Mouse (Mus musculus) lung, postnatal 0 days (tissue): ENCODE results near the gene Itpr2. TPM values are rescaled to one million over a fixed set of nuclear protein-coding genes. Genes with fewer than 3 reads are reported as not detected.

Experiments
- ATAC-seq: fragments of 200-750 bp; cut with Nextera tagmentation; 2 replicates; pipeline ENCODE4 v1.8.0; 2017; ENCODE audit warnings: moderate library complexity
- DNase-seq: peaks from one replicate; pipeline ENCODE4 v3.0.0-alpha.2; 2016; ENCODE audit warnings: low spot score
- H3K27ac ChIP-seq: fragments of 300-500 bp; sonication (generic); 2 replicates; pipeline ENCODE4 v1.5.1; 2014; ENCODE audit warnings: antibody characterized with exemption, mild to moderate bottlenecking, low read length, mixed read lengths
- H3K27me3 ChIP-seq: fragments of 300-500 bp; sonication (generic); replicated peaks from 2 replicates; pipeline ENCODE4 v1.6.1; 2014; ENCODE audit warnings: low read length, mixed read lengths; ENCODE audit not compliant: insufficient read depth
- H3K36me3 ChIP-seq: fragments of 300-500 bp; sonication (generic); 2 replicates; pipeline ENCODE4 v1.6.1; 2014; ENCODE audit warnings: low read length, mixed read lengths; ENCODE audit not compliant: insufficient read depth
- H3K4me1 ChIP-seq: fragments of 300-500 bp; sonication (generic); 2 replicates; pipeline ENCODE4 v1.6.1; 2014; ENCODE audit warnings: antibody characterized with exemption, low read depth, low read length, mixed read lengths; ENCODE audit not compliant: insufficient read depth
- H3K4me2 ChIP-seq: fragments of 300-500 bp; sonication (generic); replicated peaks from 2 replicates; pipeline ENCODE4 v1.6.1; 2014; ENCODE audit warnings: low read depth, mild to moderate bottlenecking, low read length, moderate library complexity, mixed read lengths
- H3K4me3 ChIP-seq: fragments of 300-500 bp; sonication (generic); 2 replicates; pipeline ENCODE4 v1.5.1; 2014; ENCODE audit warnings: low read depth, low read length
- H3K9ac ChIP-seq: fragments of 300-500 bp; sonication (generic); replicated peaks from 2 replicates; pipeline ENCODE4 v1.6.1; 2014; ENCODE audit warnings: low read depth, mild to moderate bottlenecking
- H3K9me3 ChIP-seq: fragments of 300-500 bp; sonication (generic); 2 replicates; pipeline ENCODE4 v1.6.1; 2016; ENCODE audit warnings: low read length, mixed read lengths
- CTCF ChIP-seq: IDR thresholded peaks from 2 replicates; pipeline ENCODE4 v1.5.1; 2016; ENCODE audit warnings: antibody characterized with exemption, mild to moderate bottlenecking
- EP300 ChIP-seq: IDR thresholded peaks from 2 replicates; pipeline ENCODE4 v1.6.1; 2016; ENCODE audit warnings: antibody characterized with exemption, mild to moderate bottlenecking, control low read depth
- WGBS: fragments of 180-500 bp; shearing (Covaris S2); extraction: QIAGEN DNeasy Blood & Tissue Kit; methylation state at CpG from one replicate; pipeline ENCODE4 v1.1.7; 2014; 5-methylcytosine and 5-hydroxymethylcytosine counted together
- polyA plus RNA-seq: library from polyadenylated mRNA; unstranded; fragments of >200 nt; fragmentation: Nextera tagmentation; extraction: Ambion mirVana; gene quantifications from 2 replicates; pipeline ENCODE4 v1.2.1, GENCODE M21; 2015

Gene Itpr2
- polyA plus RNA-seq, 1 experiment from 2014 or later: 15.7 TPM

- no peak for DNase-seq
Measured at GRCm38 (mm10) chr6:146196701-146197100, 305.3 kb downstream of the Itpr2 start.

GRCm38 (mm10) chr6:146195854-146196457 lies 306.1 kb downstream of the Itpr2 start:
- no peak overlapping the region for H3K4me3 ChIP-seq
- H3K9me3 ChIP-seq: no peaks in the 10 kb centered on the region
- no peak overlapping the region for H3K4me2 ChIP-seq
- no peaks in the 10 kb centered on the region for H3K4me1 ChIP-seq
- H3K36me3 ChIP-seq: no peaks in the 10 kb centered on the region
- no peak for DNase-seq
- no peak for ATAC-seq
- TF ChIP-seq EP300 (no peak), CTCF (no peak)
- no peak overlapping the region for H3K27ac ChIP-seq
- no peak overlapping the region for H3K9ac ChIP-seq
- no peaks in the 10 kb centered on the region for H3K27me3 ChIP-seq
- WGBS: 88% methylated on average over 7 of the region's 7 CpGs

More at GRCm38 (mm10) chr6:146196701-146197100, 305.3 kb downstream of the Itpr2 start:
- Histone ChIP-seq H3K4me1 (no peaks in the 10 kb centered on the region), H3K27me3 (no peaks in the 10 kb centered on the region), H3K4me3 (no peak overlapping the region), H3K9ac (no peak overlapping the region), H3K9me3 (no peaks in the 10 kb centered on the region), H3K36me3 (no peaks in the 10 kb centered on the region), H3K4me2 (no peak overlapping the region), H3K27ac (no peak overlapping the region)
- 65% methylated on average over 1 of the region's 1 CpGs for WGBS
- ATAC-seq: no peak
- TF ChIP-seq EP300 (no peak), CTCF (no peak)

GRCm38 (mm10) chr6:146191931-146192330 lies 310.1 kb downstream of the Itpr2 start:
- DNase-seq: no peak

GRCm38 (mm10) chr6:146190006-146190405 lies 312.0 kb downstream of the Itpr2 start:
- Histone ChIP-seq H3K4me2 (no peak overlapping the region), H3K27ac (no peak overlapping the region), H3K36me3 (no peaks in the 10 kb centered on the region), H3K4me3 (no peak overlapping the region), H3K9ac (no peak overlapping the region), H3K4me1 (no peaks in the 10 kb centered on the region), H3K9me3 (no peaks in the 10 kb centered on the region), H3K27me3 (no peaks in the 10 kb centered on the region)
- TF ChIP-seq EP300: no peak
- no peak for TF ChIP-seq CTCF
- peak; percentile 14 for DNase-seq
- WGBS: 47% methylated on average over 8 of the region's 8 CpGs
- no peak for ATAC-seq

More at GRCm38 (mm10) chr6:146191931-146192330, 310.1 kb downstream of the Itpr2 start:
- Histone ChIP-seq H3K4me1 (no peaks in the 10 kb centered on the region), H3K36me3 (no peaks in the 10 kb centered on the region), H3K9me3 (no peaks in the 10 kb centered on the region), H3K4me3 (no peak overlapping the region), H3K9ac (no peak overlapping the region), H3K27me3 (no peaks in the 10 kb centered on the region), H3K4me2 (no peak overlapping the region), H3K27ac (no peak overlapping the region)
- WGBS: 85% methylated on average over 5 of the region's 5 CpGs
- ATAC-seq: no peak
- no peak for TF ChIP-seq CTCF
- TF ChIP-seq EP300: no peak

GRCm38 (mm10) chr6:146185532-146185931 lies 316.5 kb downstream of the Itpr2 start:
- no peak for DNase-seq
- no peaks in the 10 kb centered on the region for H3K27me3 ChIP-seq
- H3K4me2 ChIP-seq: no peak overlapping the region
- H3K4me3 ChIP-seq: no peak overlapping the region
- H3K9me3 ChIP-seq: no peaks in the 10 kb centered on the region
- H3K4me1 ChIP-seq: no peaks in the 10 kb centered on the region
- H3K36me3 ChIP-seq: no peaks in the 10 kb centered on the region
- no peak overlapping the region for H3K27ac ChIP-seq
- TF ChIP-seq CTCF (no peak), EP300 (no peak)
- no peak for ATAC-seq
- no peak overlapping the region for H3K9ac ChIP-seq
- 91% methylated on average over 2 of the region's 2 CpGs for WGBS

GRCm38 (mm10) chr6:146184771-146185170 lies 317.3 kb downstream of the Itpr2 start:
- TF ChIP-seq EP300 (no peak), CTCF (no peak)
- Histone ChIP-seq H3K4me2 (no peak overlapping the region), H3K27me3 (no peaks in the 10 kb centered on the region), H3K9me3 (no peaks in the 10 kb centered on the region), H3K27ac (no peak overlapping the region), H3K9ac (no peak overlapping the region), H3K4me3 (no peak overlapping the region), H3K4me1 (no peaks in the 10 kb centered on the region), H3K36me3 (no peaks in the 10 kb centered on the region)
- DNase-seq: no peak
- WGBS: 82% methylated on average over 9 of the region's 9 CpGs
- no peak for ATAC-seq
